12 mouse cellular contexts compared by ENCODE assay signal in genomic region chr5:62879530-62879929, GRCm38 (mm10).
"Had no signal": no experiment of that assay in that cellular context is flagged by ENCODE, and none has a peak within 500 bp of the region (broad histone marks: within the 10 kb centered on the region; RNA-seq: fewer than 3 reads in every experiment).

No protein-coding gene starts in this region.

- DNase-seq: left cerebral cortex, postnatal 4 days; liver; liver, embryonic 13.5 days; liver, postnatal 0 days; lung, adult 18-20 months; lung, adult 2 months; lung, embryonic 14.5 days; lung, postnatal 10 days; lung, postnatal 14 days; lung, postnatal 36 days; lung, postnatal 4 days; midbrain, embryonic 14.5 days had no signal
